In genomic region chr8:83737852-83738562, GRCm38 (mm10) we compare ENCODE assay signal across 8 mouse cellular contexts. TPM values are rescaled to one million over a fixed set of nuclear protein-coding genes. Genes with fewer than 3 reads are reported as not detected.
DNase-seq lines count a peak whose midpoint lies in the region; ATAC-seq and TF ChIP-seq lines count a peak whose summit lies in the region.

No protein-coding gene starts in this region.

- no peak for ATAC-seq in embryonic facial prominence, embryonic 13.5 days (ENCODE audit: insufficient number of reproducible peaks, insufficient read depth, low FRiP score, low TSS enrichment, low read depth)
- peak; percentile 27 to 42 for ATAC-seq in hematopoietic stem cell, adult 5-6 weeks (replicated peaks in 1 of 2; ENCODE audit: insufficient read depth in 1 of 2, low FRiP score in 2 of 2, low TSS enrichment in 1 of 2, low read depth in 1 of 2, poor library complexity in 2 of 2, severe bottlenecking in 2 of 2)
- no peak for ATAC-seq in liver, embryonic 16.5 days (ENCODE audit: low read depth)
- no peak for ATAC-seq in stomach, embryonic 14.5 days (ENCODE audit: insufficient number of reproducible peaks, insufficient read depth, low FRiP score, low read depth)

- TF ChIP-seq CTCF in thymus, adult 2 months (IDR thresholded peaks at IDR 0.05; ENCODE audit: borderline replicate concordance, control insufficient read depth, extremely low read depth, insufficient read depth, low read length, poor library complexity) = no peak
- no peak for TF ChIP-seq CTCF in left cerebral cortex, adult 2 months (IDR thresholded peaks at IDR 0.05)

- H3K4me2 ChIP-seq in embryonic facial prominence, embryonic 13.5 days = peak overlapping the region; percentile 88
- H3K4me2 ChIP-seq in liver, embryonic 16.5 days (ENCODE audit: low read depth, low read length) = peak overlapping the region; percentile 38
- peak overlapping the region; percentile 87; the same call in 1 of the 2 replicates for H3K4me2 ChIP-seq in stomach, embryonic 14.5 days (replicated peaks; ENCODE audit: low read depth, low read length)

- no peak for DNase-seq in thymus, adult 2 months
- no peak for DNase-seq in thymus, postnatal 36 days
- DNase-seq in left cerebral cortex, adult 2 months (ENCODE audit: extremely low spot score in 1 of 2, low spot score in 2 of 2) = no peak
- DNase-seq in frontal cortex, postnatal 36 days (ENCODE audit: low spot score in 2 of 2) = no peak

- no peak overlapping the region for H3K4me3 ChIP-seq in thymus, adult 2 months (ENCODE audit: control insufficient read depth, insufficient read depth, low read length)
- no peak overlapping the region; the same call in 1 of the 2 replicates for H3K4me3 ChIP-seq in embryonic facial prominence, embryonic 13.5 days
- H3K4me3 ChIP-seq in liver, embryonic 16.5 days (ENCODE audit: low read depth, low read length) = 0 out of 2 replicates have a peak overlapping the region, but pooled peaks have one; percentile 3
- no peak overlapping the region for H3K4me3 ChIP-seq in stomach, embryonic 14.5 days (ENCODE audit: low read depth, low read length)
- H3K4me3 ChIP-seq in left cerebral cortex, adult 2 months = no peak overlapping the region

- 70% methylated on average over 4 of the region's 4 CpGs for WGBS in thymus, adult 2 months
- WGBS in embryonic facial prominence, embryonic 13.5 days = 64% methylated on average over 4 of the region's 4 CpGs
- WGBS in liver, embryonic 16.5 days (ENCODE audit: insufficient replicate concordance) = 33% methylated on average over 4 of the region's 4 CpGs
- 64% methylated on average over 4 of the region's 4 CpGs for WGBS in stomach, embryonic 14.5 days

- peak overlapping the region; percentile 80; the same call in 1 of the 2 replicates for H3K27ac ChIP-seq in thymus, adult 2 months (ENCODE audit: control insufficient read depth, insufficient read depth, low read length)
- H3K27ac ChIP-seq in embryonic facial prominence, embryonic 13.5 days = peak overlapping the region; percentile 85
- H3K27ac ChIP-seq in liver, embryonic 16.5 days (ENCODE audit: low read length) = peak overlapping the region; percentile 11; the same call in 1 of the 2 replicates
- peak overlapping the region; percentile 61; the same call in 1 of the 2 replicates for H3K27ac ChIP-seq in stomach, embryonic 14.5 days (ENCODE audit: low read length)
- no peak overlapping the region for H3K27ac ChIP-seq in left cerebral cortex, adult 2 months

- H3K4me1 ChIP-seq in thymus, adult 2 months (replicated peaks; ENCODE audit: control insufficient read depth, insufficient read depth, low read length) = peaks cover 57% of the 10 kb centered on the region
- H3K4me1 ChIP-seq in embryonic facial prominence, embryonic 13.5 days = peaks cover 42% of the 10 kb centered on the region
- peaks cover 29% of the 10 kb centered on the region for H3K4me1 ChIP-seq in liver, embryonic 16.5 days (ENCODE audit: control insufficient read depth, low read depth, low read length)
- H3K4me1 ChIP-seq in stomach, embryonic 14.5 days (ENCODE audit: control insufficient read depth, insufficient read depth, low read length) = peaks cover 38% of the 10 kb centered on the region

- peaks cover 10% of the 10 kb centered on the region for H3K36me3 ChIP-seq in thymus, adult 2 months (ENCODE audit: control insufficient read depth, insufficient read depth, low read length)
- H3K36me3 ChIP-seq in embryonic facial prominence, embryonic 13.5 days = no peaks in the 10 kb centered on the region; the same call in 1 of the 2 replicates
- no peaks in the 10 kb centered on the region for H3K36me3 ChIP-seq in liver, embryonic 16.5 days (ENCODE audit: control insufficient read depth, insufficient read depth)
- H3K36me3 ChIP-seq in stomach, embryonic 14.5 days (ENCODE audit: control insufficient read depth, insufficient read depth, low read length) = no peaks in the 10 kb centered on the region; the same call in 1 of the 2 replicates

- intact Hi-C loops in left cerebral cortex, adult 2 months (cut with DNase I) = loop anchor here (5.0 kb wide), 1 partner anchor 229 kb away; no protein-coding TSS in a partner anchor

- H3K9me3 ChIP-seq in embryonic facial prominence, embryonic 13.5 days = no peaks in the 10 kb centered on the region
- no peaks in the 10 kb centered on the region for H3K9me3 ChIP-seq in liver, embryonic 16.5 days (replicated peaks; ENCODE audit: control insufficient read depth, low read length)
- H3K9me3 ChIP-seq in stomach, embryonic 14.5 days (ENCODE audit: control insufficient read depth, low read depth, low read length) = no peaks in the 10 kb centered on the region

- H3K9ac ChIP-seq in embryonic facial prominence, embryonic 13.5 days = peak overlapping the region; percentile 27; the same call in 1 of the 2 replicates
- H3K9ac ChIP-seq in liver, embryonic 16.5 days (ENCODE audit: low read depth, low read length) = no peak overlapping the region
- no peak overlapping the region for H3K9ac ChIP-seq in stomach, embryonic 14.5 days (replicated peaks; ENCODE audit: low read depth, low read length)

- TF ChIP-seq POLR2A in thymus, adult 2 months (IDR thresholded peaks at IDR 0.05; ENCODE audit: control insufficient read depth, extremely low read depth, insufficient read depth, low read length, poor library complexity) = no peak

- H3K27me3 ChIP-seq in thymus, adult 2 months (ENCODE audit: control insufficient read depth, insufficient read depth, low read length) = no peaks in the 10 kb centered on the region
- no peaks in the 10 kb centered on the region for H3K27me3 ChIP-seq in embryonic facial prominence, embryonic 13.5 days
- H3K27me3 ChIP-seq in liver, embryonic 16.5 days (ENCODE audit: control insufficient read depth, insufficient read depth, low read depth, low read length) = no peaks in the 10 kb centered on the region
- H3K27me3 ChIP-seq in stomach, embryonic 14.5 days (ENCODE audit: control insufficient read depth, insufficient read depth, low read length) = no peaks in the 10 kb centered on the region

RNA-seq across cellular contexts. Expression of gene Adgre5, which starts 3.1 kb away (rescaled TPM):
- polyA plus RNA-seq in thymus, adult 2 months (2012; rRNA removed) = 190 and 193 TPM in 2 replicates
- 27.1 and 27.7 TPM in 2 replicates for polyA plus RNA-seq in embryonic facial prominence, embryonic 13.5 days (2015; fragmentation: Nextera tagmentation; extraction: Ambion mirVana)
- 23.2 and 24.9 TPM in 2 replicates for total RNA-seq in hematopoietic stem cell, adult 5-6 weeks (2017)
- 16.2 and 18.3 TPM in 2 replicates for polyA plus RNA-seq in liver, embryonic 16.5 days (2015; fragmentation: Nextera tagmentation; extraction: Ambion mirVana)
- polyA plus RNA-seq in stomach, embryonic 14.5 days (2014; fragmentation: Nextera tagmentation; extraction: Ambion mirVana) = 39.2 and 40.7 TPM in 2 replicates
- 10 to 100 TPM in 1 of 2 experiments, 1 to 10 TPM in 1; 8.9 to 11.5 TPM for total RNA-seq in left cerebral cortex, adult 2 months (2021)

RNA-seq across cellular contexts. Expression of gene Ddx39, which starts 23.0 kb away (rescaled TPM):
- 157 and 171 TPM in 2 replicates for polyA plus RNA-seq in thymus, adult 2 months (2012; rRNA removed)
- polyA plus RNA-seq in embryonic facial prominence, embryonic 13.5 days (2015; fragmentation: Nextera tagmentation; extraction: Ambion mirVana) = 131 and 148 TPM in 2 replicates
- 61.0 and 66.9 TPM in 2 replicates for total RNA-seq in hematopoietic stem cell, adult 5-6 weeks (2017)
- polyA plus RNA-seq in liver, embryonic 16.5 days (2015; fragmentation: Nextera tagmentation; extraction: Ambion mirVana) = 149 and 167 TPM in 2 replicates
- polyA plus RNA-seq in stomach, embryonic 14.5 days (2014; fragmentation: Nextera tagmentation; extraction: Ambion mirVana) = 141 and 147 TPM in 2 replicates
- total RNA-seq in left cerebral cortex, adult 2 months (2021) = 10 to 100 TPM; 19.9 to 20.2 TPM

RNA-seq across cellular contexts. Expression of gene Pkn1, which starts 39.0 kb away (rescaled TPM):
- polyA plus RNA-seq in thymus, adult 2 months (2012; rRNA removed) = 321 and 324 TPM in 2 replicates
- polyA plus RNA-seq in embryonic facial prominence, embryonic 13.5 days (2015; fragmentation: Nextera tagmentation; extraction: Ambion mirVana) = 23.5 and 24.0 TPM in 2 replicates
- 67.6 and 83.1 TPM in 2 replicates for total RNA-seq in hematopoietic stem cell, adult 5-6 weeks (2017)
- polyA plus RNA-seq in liver, embryonic 16.5 days (2015; fragmentation: Nextera tagmentation; extraction: Ambion mirVana) = 9.6 and 9.8 TPM in 2 replicates
- polyA plus RNA-seq in stomach, embryonic 14.5 days (2014; fragmentation: Nextera tagmentation; extraction: Ambion mirVana) = 30.1 and 30.7 TPM in 2 replicates
- total RNA-seq in left cerebral cortex, adult 2 months (2021) = 10 to 100 TPM; 60.9 to 65.6 TPM

Comparison
In these comparisons a context has a peak if more than half of its experiments do, and no peak if none do; other contexts are left out.
1. ATAC-seq: peak in hematopoietic stem cell, adult 5-6 weeks (2 of 2); none in embryonic facial prominence, embryonic 13.5 days (single experiment), liver, embryonic 16.5 days (single experiment) and stomach, embryonic 14.5 days (single experiment).
2. H3K4me2 ChIP-seq: peak in every context shown above with its lines; median percentile 88 in embryonic facial prominence, embryonic 13.5 days; 87 in stomach, embryonic 14.5 days; 38 in liver, embryonic 16.5 days.
3. RNA of gene Pkn1, which starts 39.0 kb away (polyA plus RNA-seq): 321 to 324 TPM in thymus, adult 2 months; 30.1 to 30.7 TPM in stomach, embryonic 14.5 days, 23.5 to 24.0 TPM in embryonic facial prominence, embryonic 13.5 days and 9.6 to 9.8 TPM in liver, embryonic 16.5 days; every median in the first group is over 10 times any median in the second.